Mouse (Mus musculus) heart, embryonic 13.5 days (tissue): ENCODE data around the gene Gm9603. TPM values are rescaled to one million over a fixed set of nuclear protein-coding genes. Genes with fewer than 3 reads are reported as not detected.
"Not testable (repeated sequence)": the region's sequence is repeated elsewhere in the genome, so short reads cannot be mapped to it uniquely, and the experiment has no call there.

Experiments used
- ATAC-seq: fragments of 200-750 bp; cut with Nextera tagmentation; 2 replicates; pipeline ENCODE4 v1.8.0; 2017; ENCODE audit warnings: moderate TSS enrichment; ENCODE audit not compliant: insufficient number of reproducible peaks, low FRiP score, low TSS enrichment; ENCODE audit errors: extremely low read depth
- H3K27ac ChIP-seq: fragments of 300-500 bp; sonication (generic); replicated peaks from 2 replicates; pipeline ENCODE4 v1.5.1; 2015; ENCODE audit warnings: moderate library complexity, mild to moderate bottlenecking, inconsistent platforms
- H3K27me3 ChIP-seq: fragments of 300-500 bp; sonication (generic); replicated peaks from 2 replicates; pipeline ENCODE4 v1.6.1; 2015; ENCODE audit warnings: mild to moderate bottlenecking, inconsistent platforms
- H3K36me3 ChIP-seq: fragments of 300-500 bp; sonication (generic); 2 replicates; pipeline ENCODE4 v1.6.1; 2015; ENCODE audit warnings: mild to moderate bottlenecking, inconsistent platforms
- H3K4me1 ChIP-seq: fragments of 300-500 bp; sonication (generic); 2 replicates; pipeline ENCODE4 v1.6.1; 2015; ENCODE audit warnings: inconsistent platforms
- H3K4me2 ChIP-seq: fragments of 300-500 bp; sonication (generic); 2 replicates; pipeline ENCODE4 v1.6.1; 2015; ENCODE audit warnings: inconsistent platforms, mild to moderate bottlenecking, moderate library complexity
- H3K4me3 ChIP-seq: fragments of 300-500 bp; sonication (generic); 2 replicates; pipeline ENCODE4 v1.5.1; 2015; ENCODE audit warnings: moderate library complexity, mild to moderate bottlenecking, inconsistent platforms
- H3K9ac ChIP-seq: fragments of 300-500 bp; sonication (generic); 2 replicates; pipeline ENCODE4 v1.6.1; 2015; ENCODE audit warnings: inconsistent platforms, mild to moderate bottlenecking, moderate library complexity
- H3K9me3 ChIP-seq: fragments of 300-500 bp; sonication (generic); 2 replicates; pipeline ENCODE4 v1.6.1; 2016; ENCODE audit warnings: inconsistent platforms
- WGBS: fragments of 180-500 bp; shearing (Covaris S2); methylation state at CpG from one replicate; pipeline ENCODE4 v1.1.7; 2015; ENCODE audit warnings: mixed read lengths; 5-methylcytosine and 5-hydroxymethylcytosine counted together
- polyA plus RNA-seq: library from polyadenylated mRNA; unstranded; fragments of >200 nt; fragmentation: Nextera tagmentation; extraction: Ambion mirVana; gene quantifications from 2 replicates; pipeline ENCODE4 v1.2.1, GENCODE M21; 2015

Gene Gm9603
- polyA plus RNA-seq: not detected in 2 replicates

- H3K27ac ChIP-seq, H3K4me3 ChIP-seq, H3K9ac ChIP-seq, ATAC-seq, H3K4me1 ChIP-seq, H3K27me3 ChIP-seq, H3K36me3 ChIP-seq, H3K4me2 ChIP-seq, H3K9me3 ChIP-seq: not testable (repeated sequence)
- WGBS: no CpG with 5 or more reads among the region's 2 CpGs
These were observed at the start of gene Gm9603 for GRCm38 (mm10) chr14:5687357-5687756. Gm9603 (minus strand) TSS chr14:5687457.

- not testable (repeated sequence) for ATAC-seq, H3K27ac ChIP-seq, H3K9ac ChIP-seq, H3K27me3 ChIP-seq, H3K4me2 ChIP-seq, H3K4me3 ChIP-seq, H3K36me3 ChIP-seq, H3K9me3 ChIP-seq, H3K4me1 ChIP-seq
- WGBS: no CpG with 5 or more reads among the region's 1 CpGs
These were observed 54.3 kb downstream of the Gm9603 start, which contains the start of gene Gm8265 for GRCm38 (mm10) chr14:5632928-5633327. Gm8265 (minus strand) TSS chr14:5633028.

Other genes with a start within 250 kb of the Gm9603 start
- 0.33 and 0.44 TPM in 2 replicates for gene Gm3194, start 232.0 kb downstream of the Gm9603 start, polyA plus RNA-seq
- gene Gm8246, start 209.6 kb downstream of the Gm9603 start, polyA plus RNA-seq: not detected in 2 replicates
- gene Gm3187, start 203.2 kb downstream of the Gm9603 start, polyA plus RNA-seq: not detected in 2 replicates
- 0.83 and 0.85 TPM in 2 replicates for gene Gm3488, start 185.8 kb downstream of the Gm9603 start, polyA plus RNA-seq
- not detected in 2 replicates for gene Gm3532, start 149.0 kb downstream of the Gm9603 start, polyA plus RNA-seq
- gene Gm8265, start 54.4 kb downstream of the Gm9603 start, polyA plus RNA-seq: not detected in 2 replicates
- gene Gm3373, start 54.1 kb upstream of the Gm9603 start, polyA plus RNA-seq: not detected in 2 replicates
- 0.56 and 0.98 TPM in 2 replicates for gene Gm3383, start 120.5 kb upstream of the Gm9603 start, polyA plus RNA-seq
- not detected in 2 replicates for gene Gm3424, start 142.9 kb upstream of the Gm9603 start, polyA plus RNA-seq
- 0.17 TPM in 1 of 2 replicates, not detected in the other for gene Gm8237, start 192.9 kb upstream of the Gm9603 start, polyA plus RNA-seq